Mouse (Mus musculus) heart, adult 2 months (tissue): ENCODE measurements at regions not wholly inside any gene's neighbourhood (a gene's known extent, or its start where the extent isn't known, plus 50 kb on each side); places are given as distances from the start of the nearest gene placed in this dataset.

Source experiments
- CTCF ChIP-seq: fragments of 200-600 bp; IDR thresholded peaks from 2 replicates; pipeline ENCODE4 v1.8.1; 2022; ENCODE audit warnings: antibody characterized with exemption, mild to moderate bottlenecking, moderate library complexity
- POLR2A ChIP-seq: fragments of 200-500 bp; IDR thresholded peaks from 2 replicates; pipeline ENCODE4 v1.6.1; 2011; ENCODE audit warnings: mild to moderate bottlenecking, low read depth, low read length, control low read depth; ENCODE audit not compliant: insufficient read depth

DNA sequence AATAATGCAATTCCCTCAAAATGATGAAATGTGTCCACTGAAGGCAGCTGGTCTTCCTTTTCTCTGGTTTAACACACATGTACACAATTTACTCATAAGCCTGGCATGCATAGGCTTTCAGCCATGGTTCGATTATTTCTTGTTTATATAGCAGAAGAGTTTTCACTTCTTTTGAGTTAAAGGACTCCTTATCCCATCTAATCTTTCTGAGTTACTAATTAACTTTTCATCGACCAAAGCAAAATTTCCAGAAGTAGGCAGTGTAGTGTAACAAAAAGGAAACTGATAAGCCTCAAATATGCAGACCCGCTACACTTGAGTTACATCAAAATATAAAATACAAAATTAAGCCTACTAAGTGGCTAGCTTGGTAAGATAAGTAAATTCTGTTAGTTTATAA is 620.5 kb upstream of the Akr1e1 start:
- TF ChIP-seq CTCF (no peak), POLR2A (no peak)
